Mouse (Mus musculus): ENCODE results near the gene Pcgf2. TPM values are rescaled to one million over a fixed set of nuclear protein-coding genes. Genes with fewer than 3 reads are reported as not detected.

Pcgf2 gene
- 16.0 and 19.7 TPM in 2 replicates for polyA plus RNA-seq (2014; fragmentation: Nextera tagmentation; extraction: Ambion mirVana)

GRCm38 (mm10) chr11:97700003-97700745, at the start of gene Pcgf2:
TSS of gene Pcgf2 (minus strand) at chr11:97700497.
- Histone ChIP-seq H3K4me1 (ENCODE audit: insufficient read depth) (peaks cover 27% of the 10 kb centered on the region), H3K9me3 (ENCODE audit: low read depth, low read length) (no peaks in the 10 kb centered on the region), H3K4me2 (peak within 1 kb of the TSS; percentile 84), H3K36me3 (ENCODE audit: insufficient read depth) (peaks cover 12% of the 10 kb centered on the region; the same call in 1 of the 2 replicates), H3K27ac (ENCODE audit: low read depth) (peak within 1 kb of the TSS; percentile 99), H3K9ac (peak within 1 kb of the TSS; percentile 95), H3K4me3 (ENCODE audit: low read depth, low read length) (peak within 1 kb of the TSS; percentile 93), H3K27me3 (ENCODE audit: insufficient read depth, low read length) (no peaks in the 10 kb centered on the region)
- peak; percentile 16 for ATAC-seq (ENCODE audit: insufficient read depth)
- WGBS: under 1% methylated on average over 85 of the region's 85 CpGs
- TF ChIP-seq CTCF (IDR thresholded peaks at IDR 0.05; ENCODE audit: low read depth): no peak
- DNase-seq: peak; percentile 92

- Histone ChIP-seq H3K4me3 (ENCODE audit: low read depth, low read length) (no peak overlapping the region), H3K27me3 (ENCODE audit: insufficient read depth, low read length) (no peaks in the 10 kb centered on the region), H3K9ac (no peak overlapping the region), H3K27ac (ENCODE audit: low read depth) (no peak overlapping the region), H3K36me3 (ENCODE audit: insufficient read depth) (peaks cover 72% of the 10 kb centered on the region), H3K4me1 (ENCODE audit: insufficient read depth) (no peaks in the 10 kb centered on the region), H3K9me3 (ENCODE audit: low read depth, low read length) (no peaks in the 10 kb centered on the region), H3K4me2 (no peak overlapping the region)
- no peak for TF ChIP-seq CTCF (IDR thresholded peaks at IDR 0.05; ENCODE audit: low read depth)
- ATAC-seq (ENCODE audit: insufficient read depth): no peak
- 86% methylated on average over 5 of the region's 5 CpGs for WGBS
- DNase-seq: no peak
These were observed 48.2 kb upstream of the Pcgf2 start for GRCm38 (mm10) chr11:97748496-97748895.

- DNase-seq (no peak), ATAC-seq (ENCODE audit: insufficient read depth) (no peak)
- H3K4me2 ChIP-seq: no peak overlapping the region
- no peak overlapping the region for H3K4me3 ChIP-seq (ENCODE audit: low read depth, low read length)
- no peaks in the 10 kb centered on the region for H3K9me3 ChIP-seq (ENCODE audit: low read depth, low read length)
- H3K36me3 ChIP-seq (ENCODE audit: insufficient read depth): peaks cover 64% of the 10 kb centered on the region
- WGBS: 84% methylated on average over 8 of the region's 8 CpGs
- H3K9ac ChIP-seq: no peak overlapping the region
- H3K4me1 ChIP-seq (ENCODE audit: insufficient read depth): peaks cover 6% of the 10 kb centered on the region; the same call in 1 of the 2 replicates
- no peak for TF ChIP-seq CTCF (IDR thresholded peaks at IDR 0.05; ENCODE audit: low read depth)
- H3K27ac ChIP-seq (ENCODE audit: low read depth): no peak overlapping the region
- H3K27me3 ChIP-seq (ENCODE audit: insufficient read depth, low read length): no peaks in the 10 kb centered on the region
These were observed 47.5 kb upstream of the Pcgf2 start for GRCm38 (mm10) chr11:97747773-97748172.

GRCm38 (mm10) chr11:97745331-97745721, 45.0 kb upstream of the Pcgf2 start:
- DNase-seq: no peak
- Histone ChIP-seq H3K4me3 (ENCODE audit: low read depth, low read length) (peak overlapping the region; percentile 81), H3K36me3 (ENCODE audit: insufficient read depth) (peaks cover 47% of the 10 kb centered on the region), H3K4me1 (ENCODE audit: insufficient read depth) (peaks cover 10% of the 10 kb centered on the region; the same call in 1 of the 2 replicates), H3K27me3 (ENCODE audit: insufficient read depth, low read length) (no peaks in the 10 kb centered on the region), H3K4me2 (peak overlapping the region; percentile 87), H3K9ac (peak overlapping the region; percentile 81; the same call in 1 of the 2 replicates), H3K27ac (ENCODE audit: low read depth) (no peak overlapping the region), H3K9me3 (ENCODE audit: low read depth, low read length) (no peaks in the 10 kb centered on the region)
- 10% methylated on average over 13 of the region's 13 CpGs for whole genome bisulfite sequencing
- ATAC-seq (ENCODE audit: insufficient read depth): 0 out of 2 replicates have a peak, but pooled peaks have one; percentile 3
- TF ChIP-seq CTCF (IDR thresholded peaks at IDR 0.05; ENCODE audit: low read depth): no peak

GRCm38 (mm10) chr11:97744718-97745330, 44.5 kb upstream of the Pcgf2 start:
- DNase-seq (peak; percentile 99), ATAC-seq (ENCODE audit: insufficient read depth) (peak; percentile 96)
- TF ChIP-seq CTCF (IDR thresholded peaks at IDR 0.05; ENCODE audit: low read depth): no peak
- under 1% methylated on average over 53 of the region's 57 CpGs for WGBS
- H3K9me3 ChIP-seq (ENCODE audit: low read depth, low read length): no peaks in the 10 kb centered on the region
- no peaks in the 10 kb centered on the region for H3K27me3 ChIP-seq (ENCODE audit: insufficient read depth, low read length)
- H3K4me1 ChIP-seq (ENCODE audit: insufficient read depth): peaks cover 10% of the 10 kb centered on the region; the same call in 1 of the 2 replicates
- H3K9ac ChIP-seq: peak overlapping the region; percentile 81
- H3K4me2 ChIP-seq: peak overlapping the region; percentile 87
- H3K4me3 ChIP-seq (ENCODE audit: low read depth, low read length): peak overlapping the region; percentile 81
- peaks cover 42% of the 10 kb centered on the region for H3K36me3 ChIP-seq (ENCODE audit: insufficient read depth)
- peak overlapping the region; percentile 89; the same call in 1 of the 2 replicates for H3K27ac ChIP-seq (ENCODE audit: low read depth)

GRCm38 (mm10) chr11:97744063-97744717, 43.9 kb upstream of the Pcgf2 start, which contains the start of gene Pip4k2b:
TSS of gene Pip4k2b (minus strand) at chr11:97744704.
- peak within 1 kb of the TSS; percentile 81 for H3K9ac ChIP-seq
- WGBS: under 1% methylated on average over 55 of the region's 63 CpGs
- H3K4me1 ChIP-seq (ENCODE audit: insufficient read depth): peaks cover 10% of the 10 kb centered on the region; the same call in 1 of the 2 replicates
- no peak for TF ChIP-seq CTCF (IDR thresholded peaks at IDR 0.05; ENCODE audit: low read depth)
- no peaks in the 10 kb centered on the region for H3K9me3 ChIP-seq (ENCODE audit: low read depth, low read length)
- peak within 1 kb of the TSS; percentile 87 for H3K4me2 ChIP-seq
- ATAC-seq (ENCODE audit: insufficient read depth): peak; percentile 23
- no peaks in the 10 kb centered on the region for H3K27me3 ChIP-seq (ENCODE audit: insufficient read depth, low read length)
- peaks cover 36% of the 10 kb centered on the region for H3K36me3 ChIP-seq (ENCODE audit: insufficient read depth)
- DNase-seq: no peak
- peak within 1 kb of the TSS; percentile 89 for H3K27ac ChIP-seq (ENCODE audit: low read depth)
- peak within 1 kb of the TSS; percentile 81 for H3K4me3 ChIP-seq (ENCODE audit: low read depth, low read length)

Measured in lung, embryonic 14.5 days (tissue).